Mouse (Mus musculus) lung, embryonic 16.5 days (tissue): ENCODE data around the gene Olfr1254. TPM values are rescaled to one million over a fixed set of nuclear protein-coding genes. Genes with fewer than 3 reads are reported as not detected.

Source experiments
- ATAC-seq: fragments of 200-750 bp; cut with Nextera tagmentation; 2 replicates; pipeline ENCODE4 v1.8.0; 2017; ENCODE audit warnings: low read depth, mild to moderate bottlenecking, moderate library complexity
- H3K27ac ChIP-seq: fragments of 300-500 bp; sonication (generic); 2 replicates; pipeline ENCODE4 v1.5.1; 2014; ENCODE audit warnings: mild to moderate bottlenecking, control low read depth, low read length
- H3K27me3 ChIP-seq: fragments of 300-500 bp; sonication (generic); 2 replicates; pipeline ENCODE4 v1.6.1; 2014; ENCODE audit warnings: low read depth, low read length, mixed read lengths; ENCODE audit not compliant: control insufficient read depth, insufficient read depth
- H3K36me3 ChIP-seq: fragments of 300-500 bp; sonication (generic); 2 replicates; pipeline ENCODE4 v1.6.1; 2014; ENCODE audit warnings: low read length; ENCODE audit not compliant: control insufficient read depth, insufficient read depth
- H3K4me1 ChIP-seq: fragments of 300-500 bp; sonication (generic); replicated peaks from 2 replicates; pipeline ENCODE4 v1.6.1; 2014; ENCODE audit warnings: low read length, mixed read lengths; ENCODE audit not compliant: control insufficient read depth, insufficient read depth
- H3K4me2 ChIP-seq: fragments of 300-500 bp; sonication (generic); 2 replicates; pipeline ENCODE4 v1.6.1; 2014; ENCODE audit warnings: low read depth, low read length, control low read depth
- H3K4me3 ChIP-seq: fragments of 300-500 bp; sonication (generic); 2 replicates; pipeline ENCODE4 v1.5.1; 2014; ENCODE audit warnings: mild to moderate bottlenecking, low read length, control low read depth
- H3K9ac ChIP-seq: fragments of 300-500 bp; sonication (generic); 2 replicates; pipeline ENCODE4 v1.6.1; 2014; ENCODE audit warnings: low read length, control low read depth
- H3K9me3 ChIP-seq: fragments of 300-500 bp; sonication (generic); 2 replicates; pipeline ENCODE4 v1.6.1; 2016; ENCODE audit warnings: low read length; ENCODE audit not compliant: control insufficient read depth
- WGBS: fragments of 180-500 bp; shearing (Covaris S2); extraction: QIAGEN DNeasy Blood & Tissue Kit; methylation state at CpG from one replicate; pipeline ENCODE4 v1.1.7; 2014; 5-methylcytosine and 5-hydroxymethylcytosine counted together
- polyA plus RNA-seq: library from polyadenylated mRNA; unstranded; fragments of >200 nt; fragmentation: Nextera tagmentation; extraction: Ambion mirVana; gene quantifications from 2 replicates; pipeline ENCODE4 v1.2.1, GENCODE M21; 2015

Gene Olfr1254
- polyA plus RNA-seq: not detected in 2 replicates

DNA sequence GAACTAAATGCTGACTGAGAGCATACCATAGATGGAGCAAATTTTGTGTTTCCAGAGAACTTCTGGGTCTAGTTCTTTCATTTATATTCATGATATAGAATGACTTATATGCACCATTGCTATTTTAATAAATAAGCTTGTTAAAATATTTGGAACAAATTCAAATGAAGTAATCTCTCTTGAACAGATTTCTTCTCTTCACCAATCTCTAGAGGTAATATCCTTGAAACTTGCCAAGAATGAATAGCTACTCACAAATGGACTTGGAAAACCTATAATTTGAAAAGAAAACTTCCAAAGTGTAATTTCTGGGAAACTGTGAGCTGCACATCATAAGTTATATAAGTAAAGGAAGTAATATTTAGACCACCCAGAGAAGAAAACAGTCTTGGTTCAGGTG, at the start of gene Olfr1254:
Gene Olfr1254, minus strand, starts transcription at position 101 of the 400 bp plus-strand sequence.
- Histone ChIP-seq H3K27me3 (no peaks in the 10 kb centered on the region), H3K36me3 (no peaks in the 10 kb centered on the region), H3K4me1 (no peaks in the 10 kb centered on the region), H3K9ac (no peak within 1 kb of the TSS), H3K9me3 (no peaks in the 10 kb centered on the region), H3K4me3 (no peak within 1 kb of the TSS), H3K4me2 (no peak within 1 kb of the TSS), H3K27ac (no peak within 1 kb of the TSS)
- no peak for ATAC-seq

DNA sequence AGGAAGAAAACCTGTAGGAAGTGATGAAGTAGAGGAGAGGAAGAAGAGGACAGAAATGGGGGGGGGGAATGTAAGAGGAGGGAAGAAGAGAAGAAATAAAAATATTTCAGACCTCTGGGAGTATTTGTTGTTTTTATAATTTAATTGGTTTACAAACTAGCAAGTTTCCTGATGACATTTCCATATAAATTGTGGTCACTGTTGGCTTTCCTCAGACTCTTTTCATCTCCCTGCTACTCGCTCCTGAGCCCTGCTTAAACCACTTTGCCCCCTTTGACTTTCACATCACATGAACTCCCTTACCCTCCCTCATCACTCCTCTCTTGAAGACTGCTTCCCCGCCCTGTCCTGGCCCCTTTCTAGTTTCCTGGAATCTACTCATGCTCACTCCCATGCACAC, 48.0 kb upstream of the Olfr1254 start, which contains the start of gene Olfr1256:
Gene Olfr1256, minus strand, starts transcription at position 101 of the 400 bp plus-strand sequence.
- WGBS: 50% methylated on average over 2 of the region's 2 CpGs
- Histone ChIP-seq H3K27ac (no peak within 1 kb of the TSS), H3K27me3 (no peaks in the 10 kb centered on the region), H3K4me1 (no peaks in the 10 kb centered on the region), H3K9ac (no peak within 1 kb of the TSS), H3K36me3 (no peaks in the 10 kb centered on the region), H3K4me3 (no peak within 1 kb of the TSS), H3K4me2 (no peak within 1 kb of the TSS), H3K9me3 (no peaks in the 10 kb centered on the region)
- ATAC-seq: no peak

DNA sequence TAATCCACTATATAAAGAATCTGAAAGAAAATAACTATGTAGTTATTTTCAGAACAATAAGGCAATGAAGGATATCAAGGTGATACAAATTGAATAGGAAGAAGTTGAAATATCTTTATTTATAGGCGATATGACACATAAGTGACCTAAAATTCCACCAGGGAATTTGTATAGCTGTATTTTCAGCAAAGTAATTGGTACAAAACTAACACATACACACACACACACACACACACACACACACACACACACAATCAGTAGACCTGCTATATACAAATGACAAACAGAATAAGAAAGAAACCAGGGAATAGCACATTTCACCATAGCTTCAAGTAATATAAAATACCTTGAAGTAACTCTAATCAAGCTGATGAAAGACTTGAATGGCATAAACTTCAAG, 26.8 kb upstream of the Olfr1254 start:
- ATAC-seq: no peak
- Histone ChIP-seq H3K36me3 (no peaks in the 10 kb centered on the region), H3K27me3 (no peaks in the 10 kb centered on the region), H3K4me1 (no peaks in the 10 kb centered on the region), H3K4me2 (no peak overlapping the region), H3K4me3 (no peak overlapping the region), H3K9ac (no peak overlapping the region), H3K27ac (no peak overlapping the region), H3K9me3 (no peaks in the 10 kb centered on the region)
- WGBS: 63% methylated on average over 1 of the region's 1 CpGs

DNA sequence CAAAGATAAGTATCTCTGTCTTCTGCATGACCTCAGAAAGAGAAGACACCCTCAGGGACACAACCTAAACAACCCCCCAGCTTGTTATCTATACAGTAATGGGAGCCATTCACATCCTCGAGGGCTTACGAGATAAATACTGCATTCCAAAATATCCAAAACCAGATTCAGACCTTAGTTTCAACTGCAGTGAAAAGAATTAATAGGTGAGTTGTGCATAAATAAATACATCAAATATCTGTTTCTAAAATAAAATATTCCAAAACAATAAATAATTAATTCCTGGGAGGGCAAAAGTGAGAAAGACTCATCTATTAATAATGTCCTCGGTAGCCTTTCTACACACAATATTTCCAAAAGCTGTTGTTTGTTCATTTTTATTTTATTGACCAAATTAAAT, 18.3 kb upstream of the Olfr1254 start, which contains the start of gene Olfr1255:
Gene Olfr1255, plus strand, starts transcription at position 301 of the 400 bp plus-strand sequence.
- H3K4me1 ChIP-seq: no peaks in the 10 kb centered on the region
- no peak within 1 kb of the TSS for H3K27ac ChIP-seq
- no peaks in the 10 kb centered on the region for H3K27me3 ChIP-seq
- no peak for ATAC-seq
- no peak within 1 kb of the TSS for H3K4me3 ChIP-seq
- 76% methylated on average over 3 of the region's 3 CpGs for WGBS
- H3K36me3 ChIP-seq: no peaks in the 10 kb centered on the region
- H3K9me3 ChIP-seq: no peaks in the 10 kb centered on the region
- H3K9ac ChIP-seq: no peak within 1 kb of the TSS
- no peak within 1 kb of the TSS for H3K4me2 ChIP-seq

DNA sequence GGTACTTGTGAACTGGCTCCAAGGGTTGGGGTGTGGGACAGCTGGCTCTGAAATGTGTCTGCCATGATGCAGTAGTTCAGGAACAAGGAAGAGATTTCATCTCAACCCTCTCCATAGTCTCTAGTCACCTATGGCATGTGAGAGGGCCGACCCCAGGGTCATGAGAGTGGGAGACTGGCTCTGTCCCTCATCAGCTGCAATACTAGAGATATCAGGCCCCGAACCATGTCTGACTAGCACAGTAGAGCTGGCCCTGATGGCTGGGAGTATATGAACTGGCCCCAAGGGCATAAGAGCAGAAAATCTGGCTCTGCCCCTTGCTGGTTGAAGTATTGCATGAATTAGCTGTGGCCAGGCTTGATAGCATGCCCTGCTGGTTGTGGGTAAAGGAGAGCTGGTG, 17.3 kb upstream of the Olfr1254 start:
- 69% methylated on average over 2 of the region's 2 CpGs for WGBS
- H3K27ac ChIP-seq: no peak overlapping the region
- H3K4me1 ChIP-seq: no peaks in the 10 kb centered on the region
- no peaks in the 10 kb centered on the region for H3K9me3 ChIP-seq
- H3K4me3 ChIP-seq: no peak overlapping the region
- H3K4me2 ChIP-seq: no peak overlapping the region
- H3K9ac ChIP-seq: no peak overlapping the region
- no peaks in the 10 kb centered on the region for H3K27me3 ChIP-seq
- no peaks in the 10 kb centered on the region for H3K36me3 ChIP-seq
- no peak for ATAC-seq

DNA sequence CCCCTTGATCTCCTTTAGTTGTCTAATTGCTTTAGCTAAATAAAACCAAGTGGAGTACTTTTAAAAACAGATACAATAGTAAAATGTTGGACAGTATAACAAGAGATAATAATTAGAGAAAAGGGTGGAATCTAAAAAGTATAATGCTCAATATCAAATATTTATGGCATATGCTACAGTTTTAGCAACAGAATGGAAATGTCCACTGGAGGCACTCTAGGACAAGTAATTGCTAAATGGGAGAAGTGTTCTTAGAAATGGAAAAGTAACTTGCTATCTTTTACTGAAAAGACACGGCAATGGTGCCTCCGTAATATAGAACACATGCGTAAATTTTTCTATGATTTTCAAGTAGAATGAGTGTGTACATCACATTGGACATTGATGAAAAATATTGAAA, 6.2 kb upstream of the Olfr1254 start:
- no peak overlapping the region for H3K9ac ChIP-seq
- H3K36me3 ChIP-seq: no peaks in the 10 kb centered on the region
- WGBS: 85% methylated on average over 3 of the region's 3 CpGs
- no peak overlapping the region for H3K27ac ChIP-seq
- no peaks in the 10 kb centered on the region for H3K9me3 ChIP-seq
- no peak overlapping the region for H3K4me2 ChIP-seq
- H3K4me3 ChIP-seq: no peak overlapping the region
- ATAC-seq: no peak
- H3K4me1 ChIP-seq: no peaks in the 10 kb centered on the region
- no peaks in the 10 kb centered on the region for H3K27me3 ChIP-seq

DNA sequence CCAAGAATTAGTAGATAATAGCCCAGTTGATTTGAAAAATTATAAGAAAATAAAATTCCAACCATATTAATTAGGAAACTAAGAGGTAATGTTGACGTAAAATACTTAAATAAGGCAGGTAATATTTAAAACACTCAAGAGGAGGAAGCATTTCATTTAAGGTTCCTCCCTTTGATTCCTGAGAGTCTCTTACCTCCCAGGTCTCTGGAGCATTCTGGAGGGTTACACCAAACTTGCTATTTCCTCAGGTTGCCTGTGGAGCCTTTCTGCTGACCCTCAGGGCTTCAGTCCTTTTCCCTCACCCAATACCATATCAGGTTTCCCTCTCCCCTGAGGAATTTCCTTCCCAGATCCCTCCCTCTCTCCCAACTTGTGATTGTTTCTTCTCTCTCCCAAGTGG, 36.4 kb downstream of the Olfr1254 start, which contains the start of gene Olfr1253:
Gene Olfr1253, minus strand, starts transcription at position 101 of the 400 bp plus-strand sequence.
- Histone ChIP-seq H3K27ac (no peak within 1 kb of the TSS), H3K4me2 (no peak within 1 kb of the TSS)
- WGBS: 77% methylated on average over 1 of the region's 1 CpGs

More for the DNA sequence above, 36.4 kb downstream of the Olfr1254 start, which contains the start of gene Olfr1253:
- Histone ChIP-seq H3K27me3 (no peaks in the 10 kb centered on the region), H3K4me1 (no peaks in the 10 kb centered on the region), H3K9me3 (no peaks in the 10 kb centered on the region), H3K4me3 (no peak within 1 kb of the TSS), H3K9ac (no peak within 1 kb of the TSS), H3K36me3 (no peaks in the 10 kb centered on the region)
- no peak for ATAC-seq

Other genes starting within 250 kb of the Olfr1254 start
- gene Olfr1245, start 215.2 kb downstream of the Olfr1254 start, polyA plus RNA-seq: not detected in 2 replicates
- not detected in 2 replicates for gene Olfr1246, start 200.5 kb downstream of the Olfr1254 start, polyA plus RNA-seq
- gene Olfr1247, start 179.5 kb downstream of the Olfr1254 start, polyA plus RNA-seq: not detected in 2 replicates
- not detected in 2 replicates for gene Olfr1248, start 175.4 kb downstream of the Olfr1254 start, polyA plus RNA-seq
- gene Olfr1249, start 158.6 kb downstream of the Olfr1254 start, polyA plus RNA-seq: not detected in 2 replicates
- gene Olfr1250, start 132.2 kb downstream of the Olfr1254 start, polyA plus RNA-seq: not detected in 2 replicates
- not detected in 2 replicates for gene Olfr1251, start 121.7 kb downstream of the Olfr1254 start, polyA plus RNA-seq
- not detected in 2 replicates for gene Olfr1252, start 68.6 kb downstream of the Olfr1254 start, polyA plus RNA-seq
- gene Olfr1253, start 36.5 kb downstream of the Olfr1254 start, polyA plus RNA-seq: not detected in 2 replicates
- gene Olfr1255, start 18.4 kb upstream of the Olfr1254 start, polyA plus RNA-seq: not detected in 2 replicates
- not detected in 2 replicates for gene Olfr1256, start 47.9 kb upstream of the Olfr1254 start, polyA plus RNA-seq
- gene Olfr48, start 54.6 kb upstream of the Olfr1254 start, polyA plus RNA-seq: not detected in 2 replicates
- not detected in 2 replicates for gene Olfr1257, start 84.8 kb upstream of the Olfr1254 start, polyA plus RNA-seq
- gene Olfr1258, start 133.7 kb upstream of the Olfr1254 start, polyA plus RNA-seq: not detected in 2 replicates
- not detected in 2 replicates for gene Olfr1259, start 155.0 kb upstream of the Olfr1254 start, polyA plus RNA-seq
- not detected in 2 replicates for gene Olfr1260, start 180.7 kb upstream of the Olfr1254 start, polyA plus RNA-seq
- not detected in 2 replicates for gene Olfr1261, start 197.6 kb upstream of the Olfr1254 start, polyA plus RNA-seq
- not detected in 2 replicates for gene Olfr1262, start 206.5 kb upstream of the Olfr1254 start, polyA plus RNA-seq
- not detected in 2 replicates for gene Olfr1263, start 218.5 kb upstream of the Olfr1254 start, polyA plus RNA-seq
- gene Olfr1264, start 232.0 kb upstream of the Olfr1254 start, polyA plus RNA-seq: not detected in 2 replicates
- gene Olfr1265, start 241.7 kb upstream of the Olfr1254 start, polyA plus RNA-seq: not detected in 2 replicates